Mouse (Mus musculus): ENCODE measurements around the gene Scp2. TPM values are rescaled to one million over a fixed set of nuclear protein-coding genes. Genes with fewer than 3 reads are reported as not detected.
"Not testable (repeated sequence)": the region's sequence is repeated elsewhere in the genome, so short reads cannot be mapped to it uniquely, and the experiment has no call there.

Gene Scp2
- 804 and 975 TPM in 2 replicates for polyA plus RNA-seq (2012; ENCODE audit: insufficient read depth, insufficient read length, missing spikeins)

DNA sequence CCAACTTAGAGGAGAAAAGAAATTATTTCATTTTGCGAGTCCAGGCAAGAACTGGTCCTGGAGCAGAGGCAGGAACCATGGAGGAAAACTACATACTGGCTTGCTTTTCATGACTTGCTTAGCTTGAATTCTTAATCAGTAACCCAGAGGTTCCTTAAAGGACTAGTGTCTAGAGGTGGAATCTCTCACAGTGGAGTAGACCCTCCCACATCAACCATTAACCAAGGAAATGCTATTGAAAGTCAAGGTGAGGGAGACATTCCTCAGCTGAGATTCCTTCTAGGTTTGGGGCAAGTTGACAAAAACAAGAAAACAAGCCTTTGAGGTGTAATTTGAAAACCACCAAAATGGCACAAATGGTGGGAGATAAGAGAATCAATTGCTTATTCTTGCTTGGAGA lies at the start of gene Scp2:
TSS of gene Scp2 (minus strand) at position 119 of the 400 bp plus-strand sequence.
- no peak within 1 kb of the TSS for H3K4me3 ChIP-seq (ENCODE audit: insufficient read depth, low read depth, low read length)
- no peaks in the 10 kb centered on the region for H3K4me1 ChIP-seq (ENCODE audit: control insufficient read depth, insufficient read depth, insufficient read length, low read length)
- H3K27ac ChIP-seq (replicated peaks; ENCODE audit: low read depth, low read length): no peak within 1 kb of the TSS

DNA sequence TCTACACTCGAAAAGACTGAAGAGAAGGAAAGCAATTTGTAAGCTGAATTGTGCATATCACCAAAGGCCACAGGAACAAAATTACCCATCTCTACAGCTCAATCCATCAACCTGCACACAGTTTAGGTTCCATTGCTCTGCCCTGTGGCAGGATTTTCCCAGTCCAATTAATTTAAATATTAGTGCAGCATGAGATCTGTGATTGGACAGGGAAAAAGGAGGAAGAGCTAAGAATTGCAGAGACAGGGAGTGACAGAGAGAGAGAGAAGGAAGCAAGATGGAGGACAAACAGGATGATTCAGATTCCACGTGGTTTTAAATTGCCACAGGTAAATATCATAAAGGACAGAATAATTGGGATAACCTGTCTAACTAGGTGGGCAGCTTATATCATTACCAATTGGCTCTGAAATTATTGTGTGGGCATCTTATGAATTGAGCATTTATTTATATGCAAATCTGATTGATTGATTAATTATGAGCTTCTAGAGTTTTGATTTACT lies 48.1 kb upstream of the Scp2 start:
- Histone ChIP-seq H3K4me3 (ENCODE audit: insufficient read depth, low read depth, low read length) (no peak overlapping the region), H3K27ac (replicated peaks; ENCODE audit: low read depth, low read length) (no peak overlapping the region), H3K4me1 (ENCODE audit: control insufficient read depth, insufficient read depth, insufficient read length, low read length) (no peaks in the 10 kb centered on the region)

DNA sequence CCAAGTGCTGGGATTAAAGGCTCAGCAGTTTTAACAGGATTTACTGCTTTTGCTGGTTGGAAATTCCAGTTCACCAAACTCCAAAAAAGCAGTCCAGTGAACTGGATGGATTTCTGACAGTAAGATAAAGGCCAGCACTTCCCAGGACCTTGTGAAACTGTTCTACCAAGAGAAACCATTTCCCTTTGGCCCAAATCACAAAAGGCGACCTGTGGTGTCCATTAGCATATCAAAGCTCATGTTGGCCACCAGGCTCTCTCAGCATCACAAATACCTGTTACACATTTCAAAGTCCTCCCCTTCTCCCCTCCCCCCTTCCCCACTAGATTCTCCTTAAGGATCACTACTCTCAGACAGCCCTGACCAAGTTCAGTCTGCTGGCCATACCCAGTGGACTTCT lies 37.5 kb upstream of the Scp2 start:
- Histone ChIP-seq H3K4me1 (ENCODE audit: control insufficient read depth, insufficient read depth, insufficient read length, low read length) (no peaks in the 10 kb centered on the region), H3K4me3 (ENCODE audit: insufficient read depth, low read depth, low read length) (no peak overlapping the region), H3K27ac (replicated peaks; ENCODE audit: low read depth, low read length) (no peak overlapping the region)

DNA sequence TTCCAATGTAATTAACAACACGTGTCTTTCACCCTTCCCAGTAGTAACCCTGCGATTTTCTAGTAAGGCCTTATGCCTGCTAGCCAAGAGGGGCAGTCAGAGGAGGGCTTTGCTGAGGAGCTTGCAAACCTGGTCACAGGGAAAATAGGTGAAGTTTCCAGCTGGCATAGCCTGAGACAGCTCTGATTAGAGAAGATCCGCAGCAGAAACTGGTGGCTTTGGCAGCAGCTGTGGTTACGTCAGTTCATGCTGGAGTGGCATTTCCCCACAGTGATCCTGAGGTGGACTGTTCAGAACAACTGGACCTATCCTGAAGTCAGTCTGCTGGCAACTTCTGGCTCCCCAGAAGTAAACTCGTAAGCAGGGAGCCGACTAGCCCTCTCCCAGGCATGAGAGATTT lies 23.3 kb upstream of the Scp2 start:
- Histone ChIP-seq H3K4me3 (ENCODE audit: insufficient read depth, low read depth, low read length) (no peak overlapping the region), H3K4me1 (ENCODE audit: control insufficient read depth, insufficient read depth, insufficient read length, low read length) (no peaks in the 10 kb centered on the region), H3K27ac (replicated peaks; ENCODE audit: low read depth, low read length) (no peak overlapping the region)

DNA sequence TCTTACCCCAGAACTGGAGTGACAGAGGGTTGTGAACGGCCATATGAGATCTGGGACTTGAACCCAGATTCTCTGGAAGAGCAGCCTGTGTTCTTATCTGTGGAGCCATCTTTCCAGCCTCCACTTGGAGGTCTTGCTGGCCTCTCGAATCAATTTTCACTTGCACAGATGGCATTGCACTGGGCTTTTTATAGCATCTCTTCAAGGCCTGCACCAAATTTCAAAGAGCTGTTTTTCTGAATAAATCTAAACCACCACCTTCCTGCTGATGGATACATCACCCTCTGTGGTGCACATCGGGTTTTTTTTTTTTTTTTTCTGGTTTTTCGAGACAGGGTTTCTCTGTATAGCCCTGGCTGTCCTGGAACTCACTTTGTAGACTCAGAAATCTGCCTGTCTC lies 22.1 kb upstream of the Scp2 start:
- Histone ChIP-seq H3K4me1 (ENCODE audit: control insufficient read depth, insufficient read depth, insufficient read length, low read length) (no peaks in the 10 kb centered on the region), H3K27ac (replicated peaks; ENCODE audit: low read depth, low read length) (no peak overlapping the region)

DNA sequence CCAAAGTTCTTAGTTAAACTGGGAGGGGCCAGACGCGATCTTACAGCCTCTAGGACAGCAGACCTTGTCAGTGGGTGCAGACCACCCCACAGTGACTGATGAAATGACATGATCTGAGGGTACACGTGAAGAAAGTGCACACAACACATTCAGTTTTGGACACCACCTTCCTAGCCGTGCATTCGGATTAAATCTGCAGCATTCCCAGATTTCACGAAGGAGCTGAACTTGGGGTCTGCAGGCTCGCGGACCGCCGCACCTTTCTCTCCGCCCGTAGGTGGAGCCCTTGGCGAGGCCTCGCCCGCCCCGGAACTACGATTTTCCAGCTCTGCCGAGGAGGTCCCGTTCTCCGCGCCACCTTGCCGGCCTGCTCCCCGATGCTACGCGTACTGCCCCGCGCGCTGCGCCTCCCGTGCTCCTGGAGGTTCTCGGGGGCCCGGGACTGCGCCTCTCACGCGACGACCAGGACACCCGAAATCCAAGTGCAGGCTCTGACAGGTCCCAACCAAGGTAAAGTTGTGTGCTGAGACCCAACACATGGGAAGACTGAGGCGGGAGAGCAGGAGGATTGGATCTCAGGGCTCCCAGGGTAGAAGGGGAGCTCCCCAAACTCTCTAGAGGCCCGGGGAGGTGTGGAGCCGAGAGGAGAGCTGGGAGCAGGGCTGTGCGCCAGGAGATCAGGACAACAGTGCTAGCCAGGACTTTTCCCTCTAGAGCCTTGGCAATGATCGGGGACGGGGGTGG lies 20.5 kb upstream of the Scp2 start, which contains the start of gene Echdc2:
TSS of gene Echdc2 (plus strand) at position 286 of the 744 bp plus-strand sequence.
- Histone ChIP-seq H3K4me3 (ENCODE audit: insufficient read depth, low read depth, low read length) (peak within 1 kb of the TSS; percentile 77), H3K4me1 (ENCODE audit: control insufficient read depth, insufficient read depth, insufficient read length, low read length) (no peaks in the 10 kb centered on the region), H3K27ac (replicated peaks; ENCODE audit: low read depth, low read length) (no peak within 1 kb of the TSS)

More for the DNA sequence above, 22.1 kb upstream of the Scp2 start:
- no peak overlapping the region for H3K4me3 ChIP-seq (ENCODE audit: insufficient read depth, low read depth, low read length)

DNA sequence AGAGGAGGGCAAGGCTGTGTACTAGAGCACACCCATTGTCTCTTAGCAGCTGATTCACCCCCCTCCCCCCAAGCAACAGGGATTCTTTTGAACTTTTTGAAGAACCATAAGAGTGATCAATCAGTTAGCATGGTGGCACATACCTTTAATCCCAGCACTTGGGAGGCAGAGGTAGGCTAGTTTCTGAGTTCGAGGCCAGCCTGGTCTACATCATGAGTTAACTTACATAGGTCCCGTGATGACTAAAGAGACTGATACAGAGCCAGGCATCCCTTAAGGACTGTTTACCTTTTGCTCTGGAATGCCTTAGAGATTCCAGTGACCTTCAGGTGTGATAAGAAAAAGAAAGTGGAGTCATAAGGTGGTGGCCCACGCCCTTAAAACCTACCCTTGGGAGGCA lies 18.5 kb upstream of the Scp2 start:
- Histone ChIP-seq H3K4me3 (ENCODE audit: insufficient read depth, low read depth, low read length) (no peak overlapping the region), H3K27ac (replicated peaks; ENCODE audit: low read depth, low read length) (no peak overlapping the region), H3K4me1 (ENCODE audit: control insufficient read depth, insufficient read depth, insufficient read length, low read length) (no peaks in the 10 kb centered on the region)

DNA sequence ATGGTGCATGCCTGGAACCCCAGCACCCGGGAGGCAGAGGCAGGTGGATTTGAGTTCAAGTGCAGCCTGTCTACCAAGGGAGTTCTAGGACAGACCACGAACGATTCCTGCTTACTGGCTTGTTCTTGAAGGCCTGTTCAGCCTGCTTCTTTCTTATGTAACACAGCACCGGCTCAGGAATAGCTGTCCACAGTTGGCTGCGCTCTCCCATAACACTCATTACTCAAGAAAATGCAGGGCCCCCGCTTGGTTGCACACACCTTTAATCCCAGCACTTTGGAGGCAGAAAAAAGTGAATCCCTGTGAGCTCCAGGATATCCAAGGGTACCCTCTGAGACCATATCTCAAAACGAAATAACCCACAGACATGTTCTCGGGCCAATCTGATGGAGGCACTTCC lies 17.1 kb upstream of the Scp2 start:
- Histone ChIP-seq H3K4me1 (ENCODE audit: control insufficient read depth, insufficient read depth, insufficient read length, low read length) (no peaks in the 10 kb centered on the region), H3K4me3 (ENCODE audit: insufficient read depth, low read depth, low read length) (no peak overlapping the region), H3K27ac (replicated peaks; ENCODE audit: low read depth, low read length) (no peak overlapping the region)

DNA sequence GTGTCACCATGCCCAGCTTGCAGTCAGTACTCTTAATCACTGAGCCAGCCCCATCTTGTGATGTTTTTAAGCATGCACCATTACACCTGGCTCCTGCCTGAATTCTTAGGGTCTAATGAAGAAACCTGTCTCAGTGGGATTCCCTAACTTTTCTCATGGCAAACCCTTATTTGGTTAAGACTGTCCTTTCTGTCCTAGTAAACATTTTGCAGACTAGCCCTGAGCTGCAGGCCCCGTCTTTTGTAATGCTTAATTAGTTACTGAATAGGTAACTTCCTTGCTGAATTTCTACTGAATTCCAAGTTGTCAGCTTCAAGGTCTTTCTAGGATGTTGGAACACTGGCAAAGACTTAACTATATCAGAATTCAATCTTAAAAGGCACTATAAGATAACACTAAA lies 10.3 kb upstream of the Scp2 start:
- H3K4me1 ChIP-seq (ENCODE audit: control insufficient read depth, insufficient read depth, insufficient read length, low read length); H3K27ac ChIP-seq (replicated peaks; ENCODE audit: low read depth, low read length); H3K4me3 ChIP-seq (ENCODE audit: insufficient read depth, low read depth, low read length): not testable (repeated sequence)

DNA sequence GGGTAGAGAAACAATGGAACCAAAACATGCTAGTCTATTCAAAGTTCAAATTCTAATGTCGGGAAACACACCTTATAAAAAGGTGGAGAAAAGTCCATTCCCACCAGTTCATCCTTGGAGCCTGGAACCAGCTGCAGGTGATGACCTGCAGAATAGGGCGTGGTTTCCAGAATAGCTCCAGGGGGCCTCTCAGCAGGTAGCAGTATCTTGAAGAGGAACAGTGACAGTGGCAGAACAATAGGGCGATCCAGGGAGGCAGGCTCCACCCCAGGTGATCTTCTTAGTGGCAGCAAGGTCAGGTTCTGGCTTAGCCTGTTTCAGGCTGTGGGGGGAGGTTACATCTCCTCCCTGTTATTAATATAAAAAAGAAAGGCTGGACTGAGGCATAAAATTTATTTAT lies 756 bp upstream of the Scp2 start:
- not testable (repeated sequence) for H3K27ac ChIP-seq (replicated peaks; ENCODE audit: low read depth, low read length); H3K4me1 ChIP-seq (ENCODE audit: control insufficient read depth, insufficient read depth, insufficient read length, low read length); H3K4me3 ChIP-seq (ENCODE audit: insufficient read depth, low read depth, low read length)

DNA sequence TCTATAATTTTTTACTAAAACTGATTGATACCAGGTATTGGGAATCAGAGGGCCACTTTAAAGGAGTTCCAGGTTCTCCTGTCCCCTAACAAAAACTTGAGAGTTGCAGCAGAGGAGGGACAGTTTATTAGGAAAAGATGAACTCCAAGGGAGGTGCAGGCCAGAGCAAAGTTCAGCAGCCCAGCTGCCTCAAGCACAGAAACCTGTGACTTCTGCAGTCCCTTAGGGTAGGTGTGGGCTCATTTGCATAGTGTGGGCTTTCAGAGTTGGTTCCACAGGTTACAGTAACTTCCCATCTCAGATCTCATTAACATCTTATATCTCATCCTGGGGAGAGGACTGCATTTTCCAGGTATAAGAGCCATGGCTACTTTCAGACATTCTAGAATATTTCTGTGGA lies 1.0 kb downstream of the Scp2 start:
- Histone ChIP-seq H3K27ac (replicated peaks; ENCODE audit: low read depth, low read length) (no peak overlapping the region), H3K4me1 (ENCODE audit: control insufficient read depth, insufficient read depth, insufficient read length, low read length) (no peaks in the 10 kb centered on the region), H3K4me3 (ENCODE audit: insufficient read depth, low read depth, low read length) (no peak overlapping the region)

DNA sequence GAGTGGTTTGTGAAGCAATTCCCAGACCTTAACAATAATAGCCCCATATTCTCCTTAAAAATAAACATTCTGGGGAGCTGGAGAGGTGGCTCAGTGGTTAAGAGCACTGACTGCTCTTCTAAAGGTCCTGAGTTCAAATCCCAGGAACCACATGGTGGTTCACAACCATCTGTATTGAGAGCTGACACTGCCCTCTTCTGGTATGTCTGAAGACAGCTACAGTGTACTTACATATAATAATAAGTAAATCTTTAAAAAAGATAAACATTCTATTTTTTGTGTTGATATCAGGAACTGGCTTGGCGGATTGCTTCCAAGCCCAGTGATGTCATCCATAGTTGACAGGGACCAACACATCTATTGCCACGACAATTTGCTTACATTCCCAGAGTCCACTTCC lies 1.6 kb downstream of the Scp2 start:
- H3K4me3 ChIP-seq (ENCODE audit: insufficient read depth, low read depth, low read length); H3K4me1 ChIP-seq (ENCODE audit: control insufficient read depth, insufficient read depth, insufficient read length, low read length); H3K27ac ChIP-seq (replicated peaks; ENCODE audit: low read depth, low read length): not testable (repeated sequence)

DNA sequence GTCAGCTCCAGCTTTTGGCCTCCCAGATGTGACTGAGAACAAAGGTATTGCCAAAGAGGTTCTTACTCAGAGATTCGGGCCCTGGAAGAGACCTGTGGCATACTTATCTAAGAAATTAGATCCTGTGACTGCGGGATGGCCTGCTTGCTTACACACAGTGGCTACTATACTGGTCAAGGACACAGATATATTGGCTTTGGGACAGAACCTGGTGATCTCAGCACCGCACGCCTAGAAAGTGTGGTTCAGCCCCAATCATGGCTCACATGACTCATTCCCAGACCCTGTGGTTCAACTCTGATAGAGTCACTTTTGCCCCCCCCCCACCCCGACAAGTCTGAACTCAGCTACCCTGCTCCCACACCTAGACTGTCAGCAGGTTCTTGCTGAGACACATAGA lies 7.9 kb downstream of the Scp2 start:
- H3K4me3 ChIP-seq (ENCODE audit: insufficient read depth, low read depth, low read length): no peak overlapping the region
- no peak overlapping the region for H3K27ac ChIP-seq (replicated peaks; ENCODE audit: low read depth, low read length)
- H3K4me1 ChIP-seq (ENCODE audit: control insufficient read depth, insufficient read depth, insufficient read length, low read length): no peaks in the 10 kb centered on the region

DNA sequence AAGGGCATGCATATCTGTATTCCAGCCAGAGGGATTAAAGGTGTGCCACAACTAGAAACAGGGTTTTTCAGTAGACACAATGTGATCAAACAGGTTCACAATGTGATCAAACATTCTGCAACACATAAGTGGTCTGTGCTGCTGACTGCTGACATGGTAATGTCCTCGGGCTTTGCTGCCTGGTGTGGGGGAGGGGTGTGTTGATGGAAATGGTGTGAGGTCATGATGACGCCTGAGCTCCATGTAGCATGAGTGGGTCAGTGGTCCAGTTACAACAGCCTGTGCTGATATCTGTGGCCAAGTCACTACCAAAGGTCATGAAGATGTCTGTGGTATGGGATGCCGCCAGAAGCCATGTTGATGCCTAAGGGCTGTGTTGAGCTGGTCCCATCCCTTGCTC lies 14.3 kb downstream of the Scp2 start:
- H3K27ac ChIP-seq (replicated peaks; ENCODE audit: low read depth, low read length): no peak overlapping the region
- no peak overlapping the region for H3K4me3 ChIP-seq (ENCODE audit: insufficient read depth, low read depth, low read length)

DNA sequence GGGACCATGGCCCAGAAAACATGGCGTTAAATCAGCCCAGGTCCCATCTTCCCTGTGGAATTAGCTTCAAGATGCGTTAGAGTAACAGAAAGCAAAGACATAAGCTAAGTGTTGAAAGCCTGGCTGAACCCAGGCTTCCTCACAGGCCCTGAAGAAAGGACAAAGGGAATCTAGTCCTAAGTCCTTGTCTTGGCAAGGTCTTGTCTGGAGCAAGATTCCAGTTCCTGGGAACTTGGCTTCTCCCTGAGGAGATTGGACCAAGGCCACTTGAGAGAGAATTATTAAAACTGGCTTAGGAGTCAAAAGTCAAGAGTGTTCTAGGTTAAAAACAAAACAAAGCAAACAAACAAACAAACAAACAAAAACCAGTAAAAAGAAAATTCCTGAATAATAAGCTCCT lies 16.5 kb downstream of the Scp2 start:
- Histone ChIP-seq H3K4me1 (ENCODE audit: control insufficient read depth, insufficient read depth, insufficient read length, low read length) (no peaks in the 10 kb centered on the region), H3K27ac (replicated peaks; ENCODE audit: low read depth, low read length) (no peak overlapping the region), H3K4me3 (ENCODE audit: insufficient read depth, low read depth, low read length) (no peak overlapping the region)

More for the DNA sequence above, 14.3 kb downstream of the Scp2 start:
- H3K4me1 ChIP-seq (ENCODE audit: control insufficient read depth, insufficient read depth, insufficient read length, low read length): no peaks in the 10 kb centered on the region

DNA sequence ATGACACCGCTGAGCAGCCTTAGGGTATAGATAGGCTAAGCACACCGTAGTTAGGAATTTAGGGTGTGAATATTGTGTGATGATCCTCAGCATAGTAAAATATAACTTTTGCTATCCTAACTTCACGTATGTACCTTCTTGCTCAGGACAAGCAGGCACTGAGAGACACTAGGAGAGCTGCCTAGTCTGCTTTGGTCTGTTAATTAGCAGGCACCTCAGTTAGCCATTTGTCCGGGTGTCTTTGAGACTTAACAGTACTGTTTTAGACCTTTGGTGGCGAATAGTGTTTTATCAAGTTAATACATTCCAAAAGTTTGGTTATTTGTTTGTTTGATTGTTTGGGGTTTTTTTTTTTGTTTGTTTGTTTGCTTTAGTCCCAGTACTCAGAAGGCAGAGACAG lies 17.3 kb downstream of the Scp2 start:
- Histone ChIP-seq H3K27ac (replicated peaks; ENCODE audit: low read depth, low read length) (no peak overlapping the region), H3K4me1 (ENCODE audit: control insufficient read depth, insufficient read depth, insufficient read length, low read length) (no peaks in the 10 kb centered on the region)

More for the DNA sequence above, 17.3 kb downstream of the Scp2 start:
- no peak overlapping the region for H3K4me3 ChIP-seq (ENCODE audit: insufficient read depth, low read depth, low read length)

Measured in brown adipose tissue, adult 24 weeks (tissue).